In the genomic region with DNA sequence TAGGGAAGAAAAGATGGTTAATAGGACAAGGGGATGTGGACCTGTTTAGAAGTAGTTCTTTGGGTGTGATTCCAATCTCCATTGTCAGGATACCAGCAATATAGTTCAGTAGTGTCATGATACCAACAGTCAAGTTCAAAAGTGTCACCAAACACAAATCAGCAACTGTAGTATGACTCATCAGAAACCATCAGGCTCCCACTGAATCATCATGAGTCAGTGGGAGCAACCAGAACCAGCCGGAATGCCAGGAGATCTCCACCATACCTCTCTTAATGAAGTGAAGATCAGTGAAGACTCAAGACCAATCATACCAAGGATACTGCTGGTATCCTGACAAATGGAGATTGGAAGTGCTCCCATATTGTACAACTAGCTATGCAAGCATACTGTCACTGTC, we compare ENCODE assay signal across 27 mouse cellular contexts.
DNase-seq lines count a peak whose midpoint lies in the region; ATAC-seq lines count a peak whose summit lies in the region.
"Had no signal": no experiment of that assay in that cellular context is flagged by ENCODE, and none has a peak within 500 bp of the region (broad histone marks: within the 10 kb centered on the region; RNA-seq: fewer than 3 reads in every experiment).

No protein-coding gene starts in this region.

- H3K9ac ChIP-seq in forebrain, embryonic 11.5 days (ENCODE audit: low read length) = no peak overlapping the region
- H3K9ac ChIP-seq: embryonic facial prominence, embryonic 15.5 days; forebrain, embryonic 12.5 days; heart, embryonic 15.5 days; hindbrain, embryonic 14.5 days; intestine, embryonic 15.5 days had no signal

- H3K9me3 ChIP-seq in forebrain, embryonic 11.5 days (ENCODE audit: control insufficient read depth, low read length) = no peaks in the 10 kb centered on the region
- H3K9me3 ChIP-seq: embryonic facial prominence, embryonic 15.5 days; forebrain, embryonic 12.5 days; G1E; heart, embryonic 15.5 days; hindbrain, embryonic 10.5 days; intestine, embryonic 15.5 days had no signal

- H3K27ac ChIP-seq in forebrain, embryonic 11.5 days (ENCODE audit: low read depth, low read length) = no peak overlapping the region
- H3K27ac ChIP-seq: embryonic facial prominence, embryonic 15.5 days; forebrain, embryonic 12.5 days; heart, adult 2 months; heart, embryonic 15.5 days; hindbrain, embryonic 10.5 days; hindbrain, embryonic 14.5 days; intestine, embryonic 15.5 days had no signal

- H3K27me3 ChIP-seq in forebrain, embryonic 11.5 days (ENCODE audit: control insufficient read depth, insufficient read depth, low read length) = no peaks in the 10 kb centered on the region
- H3K27me3 ChIP-seq: embryonic facial prominence, embryonic 15.5 days; forebrain, embryonic 12.5 days; heart, embryonic 15.5 days; intestine, embryonic 15.5 days had no signal

- ATAC-seq in forebrain, embryonic 11.5 days (replicated peaks; ENCODE audit: low FRiP score) = no peak
- ATAC-seq: activated CD4-positive, CD25-positive, alpha-beta regulatory T cell, adult 4 months; CD4-positive, CD25-positive, alpha-beta regulatory T cell, adult 4 months; forebrain, embryonic 16.5 days; intestine, embryonic 15.5 days; Patski had no signal

- WGBS in forebrain, embryonic 11.5 days = 100% methylated on average over 1 of the region's 1 CpGs

- DNase-seq in adrenal gland, adult (ENCODE audit: inconsistent age in 2 of 2, low spot score in 1 of 2) = peak; percentile 17 to 42
- DNase-seq in adrenal gland, postnatal 10 days = no peak
- peak; percentile 35 for DNase-seq in 3134 (ENCODE audit: extremely low read depth, insufficient read length, low spot score)
- peak; percentile 45 for DNase-seq in Muller cell, postnatal 12 days (ENCODE audit: inconsistent ontology term)
- peak; percentile 27 for DNase-seq in fibroblast of lung, adult 2 months (ENCODE audit: low read depth)
- DNase-seq in forebrain, embryonic 11.5 days (ENCODE audit: low spot score) = no peak
- no peak for DNase-seq in kidney, postnatal 25 days
- DNase-seq: cerebellum, adult 8-10 months; cerebellum, postnatal 14 days; embryo, embryonic 11 days; gastrocnemius, postnatal 10 days; heart, adult 2 months; heart, postnatal 14 days; kidney, adult 18-20 months had no signal

- H3K4me2 ChIP-seq in forebrain, embryonic 11.5 days (ENCODE audit: low read depth, low read length, severe bottlenecking) = no peak overlapping the region
- H3K4me2 ChIP-seq: embryonic facial prominence, embryonic 15.5 days; forebrain, embryonic 12.5 days; heart, embryonic 11.5 days; heart, embryonic 15.5 days; hindbrain, embryonic 14.5 days; intestine, embryonic 15.5 days had no signal

- H3K4me1 ChIP-seq in forebrain, embryonic 11.5 days (replicated peaks; ENCODE audit: control insufficient read depth, insufficient read depth, low read length) = no peaks in the 10 kb centered on the region
- H3K4me1 ChIP-seq: embryonic facial prominence, embryonic 15.5 days; forebrain, embryonic 12.5 days; heart, embryonic 15.5 days; hindbrain, embryonic 10.5 days; intestine, embryonic 15.5 days had no signal

- H3K36me3 ChIP-seq in forebrain, embryonic 11.5 days (ENCODE audit: control insufficient read depth, insufficient read depth, low read length) = no peaks in the 10 kb centered on the region
- H3K36me3 ChIP-seq: embryonic facial prominence, embryonic 15.5 days; forebrain, embryonic 12.5 days; G1E; heart, embryonic 15.5 days; hindbrain, embryonic 10.5 days; intestine, embryonic 15.5 days had no signal

- H3K4me3 ChIP-seq in forebrain, embryonic 11.5 days (ENCODE audit: low read depth, low read length) = no peak overlapping the region
- H3K4me3 ChIP-seq: embryonic facial prominence, embryonic 15.5 days; erythroblast, embryonic 14.5 days; forebrain, embryonic 12.5 days; heart, adult 2 months; heart, embryonic 15.5 days; hindbrain, embryonic 10.5 days; intestine, embryonic 15.5 days had no signal

Comparison
In these comparisons a context has a peak if more than half of its experiments do, and no peak if none do; other contexts are left out.
1. DNase-seq: peak in adrenal gland, adult (2 of 2), 3134 (single experiment), Muller cell, postnatal 12 days (single experiment) and fibroblast of lung, adult 2 months (single experiment); none in adrenal gland, postnatal 10 days (single experiment), forebrain, embryonic 11.5 days (single experiment) and kidney, postnatal 25 days (0 of 2).